Mouse (Mus musculus) bone marrow macrophage, adult 2 months (primary cell): ENCODE measurements at regions not wholly inside any gene's neighbourhood (a gene's known extent, or its start where the extent isn't known, plus 50 kb on each side); places are given as distances from the start of the nearest gene placed in this dataset.

Source experiments
- CTCF ChIP-seq: IDR thresholded peaks from 2 replicates; pipeline ENCODE4 v1.5.1; 2012; ENCODE audit warnings: low read depth, mild to moderate bottlenecking, low read length, moderate library complexity
- POLR2A ChIP-seq: IDR thresholded peaks from 2 replicates; pipeline ENCODE4 v1.6.1; 2012; ENCODE audit warnings: mild to moderate bottlenecking, low read depth, low read length, borderline replicate concordance

GRCm38 (mm10) chr3:9341244-9341643 is 268.6 kb downstream of the Zfp704 start:
- TF ChIP-seq CTCF (no peak), POLR2A (no peak)
